ENCODE assay signal across 11 mouse cellular contexts in the genomic region with DNA sequence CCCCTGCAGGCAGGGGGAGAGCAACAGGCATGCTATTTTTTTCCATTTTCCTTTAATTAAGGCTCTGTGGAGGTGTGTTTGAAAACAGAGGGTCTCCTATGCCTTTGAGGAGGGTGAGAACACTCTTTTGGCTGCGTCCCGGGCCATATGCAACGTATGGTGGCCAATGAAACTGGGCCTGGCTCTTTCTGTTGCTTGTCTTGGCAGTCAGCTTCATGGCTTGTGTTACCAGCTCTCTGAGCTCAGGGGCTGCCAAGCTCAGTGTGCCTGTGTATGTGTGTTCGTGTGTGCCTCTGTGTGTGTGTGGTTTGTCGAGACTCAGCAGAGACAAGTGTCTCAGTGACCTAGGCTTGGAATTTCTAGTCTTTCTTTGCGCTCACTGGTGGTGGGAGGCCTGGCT. TPM values are rescaled to one million over a fixed set of nuclear protein-coding genes. Genes with fewer than 3 reads are reported as not detected.
DNase-seq lines count a peak whose midpoint lies in the region; ATAC-seq and TF ChIP-seq lines count a peak whose summit lies in the region.
"Had no signal": no experiment of that assay in that cellular context is flagged by ENCODE, and none has a peak within 500 bp of the region (broad histone marks: within the 10 kb centered on the region; RNA-seq: fewer than 3 reads in every experiment).

No protein-coding gene starts in this region.

- H3K27me3 ChIP-seq in liver, postnatal 0 days (ENCODE audit: insufficient read depth, low read length): peaks cover 12% of the 10 kb centered on the region; the same call in 1 of the 2 replicates
- H3K27me3 ChIP-seq in liver, embryonic 12.5 days (replicated peaks): peaks cover 74% of the 10 kb centered on the region
- peaks cover 24% of the 10 kb centered on the region for H3K27me3 ChIP-seq in embryonic facial prominence, embryonic 13.5 days

- H3K9me3 ChIP-seq in liver, postnatal 0 days (ENCODE audit: low read length): no peaks in the 10 kb centered on the region
- no peaks in the 10 kb centered on the region for H3K9me3 ChIP-seq in liver, embryonic 12.5 days (replicated peaks)
- no peaks in the 10 kb centered on the region for H3K9me3 ChIP-seq in embryonic facial prominence, embryonic 13.5 days

- peak overlapping the region; percentile 70 for H3K4me3 ChIP-seq in liver, postnatal 0 days (ENCODE audit: low read depth, low read length)
- H3K4me3 ChIP-seq in liver, embryonic 12.5 days: no peak overlapping the region
- H3K4me3 ChIP-seq in embryonic facial prominence, embryonic 13.5 days: peak overlapping the region; percentile 75; the same call in 1 of the 2 replicates
- H3K4me3 ChIP-seq in olfactory bulb, adult 2 months (ENCODE audit: insufficient read depth, low read depth, low read length): peak overlapping the region; percentile 5

- WGBS in liver, postnatal 0 days (ENCODE audit: insufficient replicate concordance): 76% methylated on average over 6 of the region's 6 CpGs
- 69% methylated on average over 6 of the region's 6 CpGs for WGBS in liver, embryonic 12.5 days (ENCODE audit: insufficient replicate concordance)
- WGBS in embryonic facial prominence, embryonic 13.5 days: 77% methylated on average over 6 of the region's 6 CpGs
- 52% methylated on average over 6 of the region's 6 CpGs for WGBS in olfactory bulb, adult 2 months

- no peak for TF ChIP-seq POLR2A in olfactory bulb, adult 2 months (IDR thresholded peaks at IDR 0.05; ENCODE audit: insufficient read depth, low read depth, low read length)

- no peak overlapping the region for H3K27ac ChIP-seq in liver, postnatal 0 days (ENCODE audit: low read depth)
- H3K27ac ChIP-seq in liver, embryonic 12.5 days: no peak overlapping the region
- H3K27ac ChIP-seq in embryonic facial prominence, embryonic 13.5 days: peak overlapping the region; percentile 71; the same call in 1 of the 2 replicates
- no peak overlapping the region for H3K27ac ChIP-seq in olfactory bulb, adult 2 months (ENCODE audit: insufficient read depth, low read depth, low read length)

- no peak for TF ChIP-seq EP300 in liver, postnatal 0 days (IDR thresholded peaks at IDR 0.05; ENCODE audit: low read depth)

- ATAC-seq in liver, postnatal 0 days: no peak
- ATAC-seq in liver, embryonic 12.5 days: no peak
- peak; percentile 52; the same call in 1 of the 2 replicates for ATAC-seq in embryonic facial prominence, embryonic 13.5 days (ENCODE audit: insufficient number of reproducible peaks, insufficient read depth, low FRiP score, low TSS enrichment, low read depth)

- peak; percentile 57 for DNase-seq in gastrocnemius, adult 18-20 months (ENCODE audit: low spot score)
- DNase-seq in gastrocnemius, postnatal 4 days (ENCODE audit: low spot score in 2 of 2): no peak
- no peak for DNase-seq in liver, postnatal 0 days
- no peak for DNase-seq in lung, adult 18-20 months
- DNase-seq in right cerebral cortex, adult 18-20 months: no peak
- DNase-seq: left cerebral cortex, postnatal 4 days; lung, postnatal 36 days; thymus, postnatal 14 days had no signal

- peaks cover 47% of the 10 kb centered on the region for H3K4me1 ChIP-seq in liver, postnatal 0 days (ENCODE audit: insufficient read depth)
- H3K4me1 ChIP-seq in liver, embryonic 12.5 days: peaks cover 26% of the 10 kb centered on the region
- H3K4me1 ChIP-seq in embryonic facial prominence, embryonic 13.5 days: peaks cover 68% of the 10 kb centered on the region
- peaks cover 47% of the 10 kb centered on the region for H3K4me1 ChIP-seq in olfactory bulb, adult 2 months (ENCODE audit: control insufficient read depth, insufficient read depth, low read length)

- peak overlapping the region; percentile 68 for H3K4me2 ChIP-seq in liver, postnatal 0 days (ENCODE audit: low read depth, low read length)
- H3K4me2 ChIP-seq in liver, embryonic 12.5 days: no peak overlapping the region
- H3K4me2 ChIP-seq in embryonic facial prominence, embryonic 13.5 days: peak overlapping the region; percentile 88; the same call in 1 of the 2 replicates

- no peak overlapping the region for H3K9ac ChIP-seq in liver, postnatal 0 days (replicated peaks)
- no peak overlapping the region for H3K9ac ChIP-seq in liver, embryonic 12.5 days
- H3K9ac ChIP-seq in embryonic facial prominence, embryonic 13.5 days: no peak overlapping the region

- no peak for TF ChIP-seq CTCF in liver, postnatal 0 days (IDR thresholded peaks at IDR 0.05; ENCODE audit: low read depth)
- no peak for TF ChIP-seq CTCF in olfactory bulb, adult 2 months (IDR thresholded peaks at IDR 0.05; ENCODE audit: insufficient read depth, low read depth, low read length)

- no peaks in the 10 kb centered on the region; the same call in 1 of the 2 replicates for H3K36me3 ChIP-seq in liver, postnatal 0 days (replicated peaks; ENCODE audit: insufficient read depth, low read length)
- no peaks in the 10 kb centered on the region for H3K36me3 ChIP-seq in liver, embryonic 12.5 days
- no peaks in the 10 kb centered on the region for H3K36me3 ChIP-seq in embryonic facial prominence, embryonic 13.5 days

RNA-seq across cellular contexts. Expression of gene Jdp2, which starts 2.7 kb away (rescaled TPM):
- total RNA-seq in gastrocnemius, adult 18-20 months (2021): 1 to 10 TPM; 3.6 to 4.7 TPM
- total RNA-seq in gastrocnemius, postnatal 4 days (2021): 10 to 100 TPM; 19.3 to 21.5 TPM
- 0.25 and 0.33 TPM in 2 replicates for polyA plus RNA-seq in liver, postnatal 0 days (2015; fragmentation: Nextera tagmentation; extraction: Ambion mirVana)
- polyA plus RNA-seq in liver, embryonic 12.5 days (2016; fragmentation: Nextera tagmentation; extraction: Ambion mirVana): 0.17 and 0.25 TPM in 2 replicates
- 0.35 and 0.63 TPM in 2 replicates for polyA plus RNA-seq in embryonic facial prominence, embryonic 13.5 days (2015; fragmentation: Nextera tagmentation; extraction: Ambion mirVana)
- polyA plus RNA-seq in olfactory bulb, adult 2 months (2012; ENCODE audit: insufficient read depth, insufficient read length, low replicate concordance, missing spikeins): not detected in 2 replicates
